Comparison of ENCODE assay signal across 20 mouse cellular contexts in the genomic region with DNA sequence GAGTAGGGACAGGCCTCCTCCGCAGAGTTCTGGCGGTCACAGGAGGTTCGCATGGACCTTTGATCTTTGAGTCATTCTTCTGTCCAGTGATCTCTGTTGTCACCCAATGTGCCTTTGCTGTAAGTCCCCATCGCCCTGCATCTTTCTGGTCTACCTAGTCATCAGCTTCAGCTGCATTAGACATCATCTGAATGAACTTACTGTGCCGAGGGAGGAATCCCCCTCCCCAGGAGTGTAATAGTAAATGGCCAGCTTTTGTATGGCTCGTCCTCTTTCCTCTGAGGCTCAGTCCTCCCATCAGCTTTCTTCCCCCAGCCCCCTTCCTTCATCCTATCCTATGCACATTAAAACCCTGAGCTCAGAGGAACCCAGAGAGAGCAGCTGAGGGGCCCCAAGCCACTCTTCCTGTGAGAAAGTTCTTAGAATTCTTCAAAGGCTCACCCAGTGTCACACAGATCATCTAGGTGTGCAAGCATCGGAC.
DNase-seq lines count a peak whose midpoint lies in the region; ATAC-seq lines count a peak whose summit lies in the region.
"Had no signal": no experiment of that assay in that cellular context is flagged by ENCODE, and none has a peak within 500 bp of the region (broad histone marks: within the 10 kb centered on the region; RNA-seq: fewer than 3 reads in every experiment).

No protein-coding gene starts in this region.

- H3K4me2 ChIP-seq in forebrain, embryonic 14.5 days (ENCODE audit: low read length) = no peak overlapping the region
- H3K4me2 ChIP-seq: hindbrain, embryonic 12.5 days; liver, embryonic 15.5 days had no signal

- H3K36me3 ChIP-seq in forebrain, embryonic 10.5 days (replicated peaks) = no peaks in the 10 kb centered on the region
- no peaks in the 10 kb centered on the region for H3K36me3 ChIP-seq in forebrain, embryonic 14.5 days (ENCODE audit: control insufficient read depth, insufficient read depth, low read length)
- H3K36me3 ChIP-seq: heart, embryonic 10.5 days; hindbrain, embryonic 12.5 days; liver, embryonic 15.5 days had no signal

- WGBS in forebrain, embryonic 10.5 days = 85% methylated on average over 7 of the region's 7 CpGs
- 81% methylated on average over 7 of the region's 7 CpGs for WGBS in forebrain, embryonic 14.5 days

- H3K27ac ChIP-seq in forebrain, embryonic 10.5 days = peak overlapping the region; percentile 63; the same call in 1 of the 2 replicates
- H3K27ac ChIP-seq in forebrain, embryonic 14.5 days (ENCODE audit: low read depth, low read length) = no peak overlapping the region
- H3K27ac ChIP-seq: heart, embryonic 10.5 days; hindbrain, embryonic 12.5 days; liver, embryonic 15.5 days; stomach, postnatal 0 days had no signal

- H3K9me3 ChIP-seq in forebrain, embryonic 10.5 days = no peaks in the 10 kb centered on the region
- no peaks in the 10 kb centered on the region for H3K9me3 ChIP-seq in forebrain, embryonic 14.5 days (replicated peaks; ENCODE audit: control insufficient read depth, low read length)
- H3K9me3 ChIP-seq: heart, embryonic 10.5 days; hindbrain, embryonic 12.5 days; liver, embryonic 15.5 days; megakaryocyte, embryonic 14.5 days had no signal

- no peak for DNase-seq in forebrain, embryonic 10.5 days (ENCODE audit: extremely low spot score, low spot score)
- no peak for DNase-seq in forebrain, embryonic 14.5 days (ENCODE audit: low spot score)
- DNase-seq in T-cell, adult 2 months (ENCODE audit: low spot score) = peak; percentile 62
- DNase-seq in thymus, postnatal 36 days = peak; percentile 62 to 70
- no peak for DNase-seq in cerebellum, adult 18-20 months
- DNase-seq in cerebellum, adult 9-10 months = no peak
- no peak for DNase-seq in left cerebral cortex, postnatal 25 days (ENCODE audit: low spot score in 2 of 2)
- DNase-seq: cerebellum, adult 9-11 months; gastrocnemius, postnatal 14 days; heart, postnatal 10 days; kidney, postnatal 14 days had no signal

- ATAC-seq in forebrain, embryonic 14.5 days = no peak
- ATAC-seq in inflammation-experienced regulatory T-cells, adult 6 months = peak; percentile 54
- ATAC-seq: intestine, embryonic 16.5 days; lung, postnatal 0 days; midbrain, embryonic 16.5 days had no signal

- no peaks in the 10 kb centered on the region for H3K27me3 ChIP-seq in forebrain, embryonic 10.5 days (ENCODE audit: poor library complexity, severe bottlenecking)
- H3K27me3 ChIP-seq in forebrain, embryonic 14.5 days (replicated peaks; ENCODE audit: control insufficient read depth, insufficient read depth, low read length) = no peaks in the 10 kb centered on the region
- H3K27me3 ChIP-seq: hindbrain, embryonic 12.5 days; liver, embryonic 15.5 days; megakaryocyte, embryonic 14.5 days had no signal

- H3K4me3 ChIP-seq in forebrain, embryonic 10.5 days = no peak overlapping the region
- no peak overlapping the region for H3K4me3 ChIP-seq in forebrain, embryonic 14.5 days (ENCODE audit: low read depth, low read length)
- H3K4me3 ChIP-seq: heart, embryonic 10.5 days; hindbrain, embryonic 12.5 days; liver, embryonic 15.5 days; megakaryocyte, embryonic 14.5 days had no signal

- intact Hi-C loops in left cerebral cortex, postnatal 25 days (cut with DNase I) = loop anchor here (5.0 kb wide), 1 partner anchor 549 kb away; no protein-coding TSS in a partner anchor

- H3K9ac ChIP-seq in forebrain, embryonic 14.5 days (ENCODE audit: low read length) = no peak overlapping the region
- H3K9ac ChIP-seq: hindbrain, embryonic 12.5 days; liver, embryonic 15.5 days had no signal

- H3K4me1 ChIP-seq in forebrain, embryonic 10.5 days = peaks cover 21% of the 10 kb centered on the region
- peaks cover 5% of the 10 kb centered on the region; the same call in 1 of the 2 replicates for H3K4me1 ChIP-seq in forebrain, embryonic 14.5 days (ENCODE audit: control insufficient read depth, insufficient read depth, low read length)
- H3K4me1 ChIP-seq: heart, embryonic 10.5 days; hindbrain, embryonic 12.5 days; liver, embryonic 15.5 days had no signal

Comparison
In these comparisons a context has a peak if more than half of its experiments do, and no peak if none do; other contexts are left out.
1. DNase-seq: peak in T-cell, adult 2 months (single experiment) and thymus, postnatal 36 days (2 of 2); none in forebrain, embryonic 10.5 days (single experiment), forebrain, embryonic 14.5 days (single experiment), cerebellum, adult 18-20 months (0 of 2), cerebellum, adult 9-10 months (single experiment) and left cerebral cortex, postnatal 25 days (0 of 2).